Mouse (Mus musculus) neural tube, embryonic 14.5 days (tissue): Measurements from ENCODE around the gene Pkdcc. TPM values are rescaled to one million over a fixed set of nuclear protein-coding genes. Genes with fewer than 3 reads are reported as not detected.

Experiments used
- polyA plus RNA-seq: library from polyadenylated mRNA; unstranded; fragments of >200 nt; fragmentation: Nextera tagmentation; extraction: Ambion mirVana; gene quantifications from 2 replicates; pipeline ENCODE4 v1.2.1, GENCODE M21; 2014

The Pkdcc gene
- polyA plus RNA-seq, 1 experiment from 2014 or later = 3.9 TPM

Other genes with a start within 250 kb of the Pkdcc start
- 36.2 and 44.2 TPM in 2 replicates for gene Eml4, start 135.6 kb downstream of the Pkdcc start, polyA plus RNA-seq